Mouse (Mus musculus) cerebellum, adult 9-11 months (tissue): ENCODE results near the gene Anapc7.
"Not testable (repeated sequence)": the region's sequence is repeated elsewhere in the genome, so short reads cannot be mapped to it uniquely, and the experiment has no call there.

ENCODE experiments used
- DNase-seq: peaks from one replicate; pipeline ENCODE4 v3.0.0; 2022

Anapc7 gene

DNA sequence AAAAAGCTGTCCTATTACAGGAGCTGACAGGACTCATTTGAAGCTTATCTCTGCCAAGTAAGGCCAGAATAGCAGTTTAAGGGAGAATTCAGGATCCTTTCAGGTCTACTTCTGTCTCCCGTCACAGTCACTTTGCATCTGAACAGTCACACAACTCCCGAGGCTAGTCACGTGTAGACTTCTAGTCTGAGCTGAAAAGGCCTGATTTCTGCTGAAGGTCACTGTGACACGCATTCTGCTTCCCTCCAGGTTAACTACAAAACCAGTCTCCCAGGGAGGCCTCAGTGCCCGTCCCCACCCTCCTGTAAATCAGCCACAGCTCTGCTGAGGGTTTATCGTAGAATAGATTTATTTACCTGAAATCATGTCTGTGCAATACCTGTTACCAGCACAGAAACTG is 31.7 kb downstream of the Anapc7 start:
- no peak for DNase-seq

- DNase-seq: no peak
These were observed 32.9 kb downstream of the Anapc7 start for GRCm38 (mm10) chr5:122454442-122454841.

DNA sequence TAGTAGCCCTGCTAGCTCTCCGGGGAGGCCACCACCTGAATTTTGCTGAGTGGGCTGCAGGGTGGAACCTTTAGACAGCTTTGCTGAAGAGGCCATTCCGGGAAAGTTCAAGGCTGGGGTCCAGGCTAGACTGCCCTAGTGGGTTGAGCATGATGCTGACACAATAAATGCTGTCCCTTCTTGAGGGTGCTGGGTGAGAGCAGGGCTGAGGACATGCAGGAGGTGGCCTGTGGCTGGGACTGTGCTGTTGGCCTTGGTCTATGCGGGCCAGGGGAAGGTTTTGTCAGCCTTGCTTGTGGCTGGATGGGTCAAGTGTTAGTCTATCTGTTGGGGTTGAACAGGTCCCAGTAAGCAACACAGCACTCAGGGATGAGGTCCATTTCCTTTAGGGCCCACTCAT is 33.4 kb downstream of the Anapc7 start:
- no peak for DNase-seq

DNA sequence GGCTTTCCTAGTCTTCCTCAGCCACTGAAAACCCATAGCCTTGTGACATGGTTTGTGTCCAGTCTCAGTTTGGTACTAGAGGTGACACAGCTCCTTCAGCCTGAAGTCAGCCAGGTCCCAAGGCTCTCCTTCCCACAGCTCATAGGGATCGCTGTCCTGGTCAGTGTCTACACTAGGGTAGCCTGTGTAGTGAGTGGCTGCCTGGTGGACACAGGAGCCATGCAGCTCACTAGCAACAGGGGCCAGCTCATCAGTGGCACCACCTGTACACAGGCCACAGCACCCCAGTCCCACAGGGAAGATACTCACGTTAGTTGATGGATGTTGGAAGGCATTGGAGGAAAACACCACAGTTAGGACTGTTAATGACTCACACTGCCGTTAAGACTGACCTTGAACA is 34.1 kb downstream of the Anapc7 start:
- DNase-seq: no peak

DNA sequence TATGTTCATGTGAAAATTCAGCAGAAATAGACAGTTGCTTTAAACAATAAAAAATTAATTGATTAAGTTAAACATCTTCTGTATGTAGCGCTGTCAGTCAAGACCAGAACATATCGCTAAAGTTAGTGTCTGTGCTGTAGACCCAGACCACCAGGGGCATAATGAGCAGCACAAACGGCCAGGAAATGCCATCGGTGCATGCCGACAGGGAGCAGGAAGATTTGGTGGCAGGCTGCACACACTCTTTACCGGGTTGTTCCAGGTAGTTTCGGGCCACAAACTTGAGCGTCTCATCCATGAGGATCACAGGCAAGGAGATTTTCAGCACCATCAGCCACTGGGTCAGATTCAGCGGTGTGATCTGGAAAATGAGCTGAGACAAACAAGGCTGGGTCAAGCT is 35.6 kb downstream of the Anapc7 start:
- DNase-seq: not testable (repeated sequence)

DNA sequence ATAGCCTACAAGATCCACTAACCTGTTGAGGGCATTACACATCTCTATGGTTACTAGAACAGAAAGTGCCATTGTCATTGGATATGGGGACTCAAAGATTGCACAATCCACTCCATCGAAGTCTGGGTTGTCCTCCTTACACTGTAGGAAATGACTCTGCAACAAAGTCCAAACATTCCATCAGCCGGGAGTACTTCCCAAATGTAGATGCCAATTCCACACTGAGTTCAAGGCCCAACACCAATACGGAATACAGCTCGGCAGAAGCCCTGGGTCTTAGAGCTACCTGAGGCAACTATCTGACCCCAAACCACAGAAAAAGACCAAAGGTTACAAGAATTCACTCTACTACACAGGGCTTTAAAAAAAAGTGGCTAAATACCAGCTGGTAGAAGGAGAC is 36.6 kb downstream of the Anapc7 start:
- no peak for DNase-seq

GRCm38 (mm10) chr5:122459335-122459734 is 37.8 kb downstream of the Anapc7 start:
- DNase-seq: peak; percentile 73

DNA sequence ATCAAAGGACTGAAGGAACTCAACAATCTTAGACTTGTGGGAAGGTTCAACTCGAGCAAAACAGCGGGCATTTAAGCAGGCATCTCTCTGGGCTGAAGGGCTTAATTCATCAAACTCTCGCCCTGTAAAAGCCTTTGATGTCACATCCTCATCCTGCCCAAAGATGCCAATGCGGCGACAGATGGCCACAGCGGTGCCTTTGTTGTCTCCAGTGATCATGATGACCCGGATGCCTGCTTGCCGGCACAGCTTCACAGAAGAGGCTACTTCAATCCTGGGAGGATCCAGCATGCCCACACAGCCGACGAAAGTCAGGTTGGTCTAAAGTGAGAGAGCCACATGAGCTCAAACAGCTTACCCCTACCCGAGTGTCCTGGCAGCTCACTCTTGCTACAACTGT is 39.2 kb downstream of the Anapc7 start:
- DNase-seq: peak; percentile 82

- DNase-seq: no peak
These were observed 39.9 kb downstream of the Anapc7 start for GRCm38 (mm10) chr5:122461431-122461830.

DNA sequence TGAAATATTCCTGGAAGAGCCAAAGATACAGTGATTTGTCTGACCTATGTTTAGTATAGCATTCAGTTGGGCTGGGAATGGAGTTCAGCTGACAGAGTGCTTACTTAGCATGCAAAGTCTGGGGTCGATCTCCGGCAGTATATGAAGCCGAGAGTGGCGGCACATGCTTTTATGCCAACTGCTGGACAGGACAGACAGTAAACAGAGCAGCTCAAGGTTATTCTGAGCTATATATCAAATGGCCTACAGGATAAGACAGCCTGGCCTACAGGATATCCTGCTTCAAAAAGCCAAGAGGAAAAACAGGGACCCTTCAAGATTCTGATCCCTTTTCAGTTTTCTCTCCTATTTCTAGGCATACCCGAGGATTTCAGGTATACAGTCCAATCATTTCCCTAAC is 50.2 kb downstream of the Anapc7 start:
- DNase-seq: no peak

- DNase-seq: no peak
These were observed 53.3 kb downstream of the Anapc7 start for GRCm38 (mm10) chr5:122474643-122475363.

DNA sequence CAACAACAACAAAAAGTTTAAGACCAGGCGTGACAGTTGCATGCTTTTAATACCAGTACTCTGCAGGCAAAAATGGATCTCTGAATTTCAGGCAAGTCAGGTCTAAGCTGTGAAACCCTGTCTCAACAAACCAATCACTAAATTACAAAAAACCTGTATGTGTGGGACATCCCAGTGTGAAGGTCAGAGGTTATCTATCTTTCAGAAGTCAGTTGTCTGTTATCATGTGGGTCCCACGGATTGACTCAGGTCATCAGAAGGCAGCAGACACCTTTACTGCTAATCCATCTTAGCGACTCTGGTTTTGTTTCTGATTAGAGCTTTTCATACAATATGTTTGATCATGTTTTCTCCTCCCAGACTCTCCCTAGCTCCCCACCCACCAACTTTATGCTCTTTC is 54.6 kb downstream of the Anapc7 start:
- DNase-seq: no peak

DNA sequence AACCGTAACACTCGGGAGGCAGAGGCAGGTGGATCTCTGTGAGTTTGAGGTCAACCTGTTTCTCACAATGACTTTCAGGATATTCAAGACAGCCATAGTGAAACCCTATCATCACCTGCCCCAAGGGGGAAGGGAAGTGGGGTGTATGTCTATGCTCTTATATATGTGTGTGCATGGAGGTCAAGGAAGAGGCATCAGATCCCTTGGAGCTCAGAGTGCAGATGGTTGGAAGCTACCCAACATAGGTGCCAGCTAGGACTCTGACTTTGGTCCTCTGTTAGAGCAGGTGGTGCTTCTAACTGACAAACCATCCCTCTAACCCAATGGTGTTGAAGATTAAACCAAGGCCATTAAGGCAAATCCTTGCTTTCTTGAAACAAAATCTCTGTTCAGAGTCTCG is 56.0 kb downstream of the Anapc7 start:
- DNase-seq: no peak

DNA sequence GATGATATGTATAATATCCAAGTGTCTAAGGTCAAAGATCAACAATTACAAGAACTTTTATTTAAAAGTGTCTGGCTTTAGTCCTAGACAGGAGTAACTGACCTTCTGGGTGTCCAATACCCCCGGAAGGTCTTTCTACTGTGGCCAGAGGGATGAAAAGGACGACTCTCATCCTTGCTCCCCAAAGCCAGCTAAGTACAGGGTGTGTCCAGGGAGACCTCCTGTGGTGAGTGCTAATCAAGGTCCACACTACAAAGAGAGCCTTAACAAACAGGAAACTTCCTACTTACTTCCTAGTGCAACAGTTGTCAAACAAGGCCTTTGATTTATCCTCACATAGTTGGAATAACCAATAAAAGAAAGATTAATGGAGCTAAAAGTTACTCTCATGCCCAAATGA is 57.6 kb downstream of the Anapc7 start:
- no peak for DNase-seq

DNA sequence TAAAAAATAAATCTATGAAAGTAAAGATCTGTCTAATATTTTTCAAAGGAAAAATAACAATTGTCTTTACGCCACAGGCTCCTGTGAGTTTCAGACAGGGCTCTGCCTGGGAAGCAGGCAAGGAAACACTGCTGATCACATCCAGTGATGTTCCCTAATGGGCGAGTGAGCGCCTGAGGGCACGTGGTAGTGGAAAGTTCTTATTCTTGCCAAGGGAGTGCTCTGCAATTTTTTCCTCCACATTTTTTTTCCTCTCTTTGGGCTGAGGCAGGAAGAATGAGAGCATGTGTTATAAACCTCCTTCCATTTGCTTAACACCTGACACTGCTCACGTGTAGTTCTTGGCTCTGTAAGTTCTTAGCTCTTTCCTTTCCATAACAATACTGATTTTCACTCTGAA is 60.4 kb downstream of the Anapc7 start:
- DNase-seq: no peak

DNA sequence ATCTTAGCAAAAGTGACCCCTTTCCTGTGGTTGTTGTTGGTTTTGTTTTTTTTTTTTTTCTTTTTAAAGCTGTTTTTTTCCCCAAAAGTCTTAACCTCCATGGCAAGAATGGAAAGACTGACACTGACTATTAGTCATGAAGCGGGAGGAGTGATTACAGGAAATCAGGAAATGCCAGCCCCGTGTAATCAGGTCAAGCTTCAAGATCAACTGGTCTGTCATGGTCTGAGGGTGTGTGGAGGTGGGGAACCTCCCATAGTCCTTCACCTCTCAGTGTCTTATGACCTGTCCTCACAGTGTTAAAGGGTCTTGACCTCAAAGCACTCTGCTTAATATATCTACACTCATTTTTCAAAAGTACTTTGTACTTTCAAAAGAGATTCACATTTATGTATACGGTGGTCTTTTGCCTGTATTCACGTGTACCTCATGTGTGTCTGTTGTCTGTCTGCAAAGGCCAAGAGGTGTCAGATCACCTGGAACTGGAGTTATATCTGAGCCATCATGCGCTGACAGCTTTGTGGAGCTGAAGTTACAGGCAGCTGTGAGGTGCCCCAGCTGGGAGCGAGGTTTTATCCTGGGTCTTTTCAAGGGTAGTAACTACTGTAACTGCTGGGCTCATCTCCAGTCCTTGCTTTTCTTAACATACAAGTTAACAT is 61.4 kb downstream of the Anapc7 start:
- DNase-seq: no peak

- DNase-seq: not testable (repeated sequence)
These were observed 64.8 kb downstream of the Anapc7 start for GRCm38 (mm10) chr5:122486243-122486642.

DNA sequence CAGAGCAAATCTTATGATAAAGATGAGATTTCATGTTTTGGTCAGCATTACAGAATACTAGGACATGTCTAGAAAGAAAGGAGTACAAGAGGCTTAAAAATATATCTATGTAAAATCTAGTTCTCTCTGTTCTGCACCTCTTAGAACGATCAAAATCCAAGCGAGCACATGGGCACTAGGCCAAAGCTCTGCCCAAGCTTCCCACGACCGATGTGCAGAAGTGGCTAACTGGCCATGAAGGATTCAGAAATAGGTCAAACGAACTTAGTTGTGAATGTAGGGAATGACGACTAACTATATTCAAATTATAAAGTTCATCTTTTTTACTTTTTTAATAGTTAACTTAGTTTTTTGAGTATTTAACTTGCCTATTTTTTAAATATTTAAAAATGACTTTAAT is 66.3 kb downstream of the Anapc7 start:
- no peak for DNase-seq

- no peak for DNase-seq
These were observed 68.7 kb downstream of the Anapc7 start for GRCm38 (mm10) chr5:122490148-122490547.

DNA sequence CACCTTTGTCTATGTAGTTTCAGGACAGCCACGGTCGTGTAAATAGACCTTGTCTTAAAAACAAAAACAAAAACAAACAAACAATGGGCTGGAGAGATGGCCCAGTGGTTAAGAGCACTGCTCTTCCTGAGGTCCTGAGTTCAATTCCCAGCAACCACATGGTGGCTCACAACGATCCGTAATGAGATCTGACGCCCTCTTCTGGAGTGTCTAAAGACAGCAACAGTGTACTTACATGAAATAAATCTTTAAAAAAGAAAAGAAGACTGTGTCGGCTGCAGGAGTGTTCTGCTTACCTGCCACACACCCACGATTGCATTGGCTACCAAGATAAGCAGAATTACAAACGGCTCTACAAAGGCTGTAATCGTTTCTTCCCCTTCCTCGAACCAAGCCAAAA is 69.9 kb downstream of the Anapc7 start:
- no peak for DNase-seq

DNA sequence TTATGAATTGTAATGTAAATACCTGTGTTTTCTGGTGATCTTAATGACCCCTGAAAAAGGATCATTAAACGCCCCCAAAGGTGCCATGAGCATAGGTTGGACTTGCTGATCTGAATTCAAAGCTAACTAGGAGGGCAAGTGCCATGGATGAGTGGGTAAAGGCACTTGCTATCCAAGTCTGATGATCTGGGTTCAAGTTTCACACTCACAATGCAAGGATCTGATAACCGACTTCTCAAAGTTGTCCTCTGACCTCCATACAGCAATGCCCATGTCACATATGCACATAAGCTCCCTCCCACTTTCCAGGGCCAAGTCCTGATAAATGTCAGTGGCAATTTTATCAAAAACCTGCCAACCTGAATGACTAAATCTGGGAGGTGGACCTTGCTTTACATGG is 71.5 kb downstream of the Anapc7 start:
- DNase-seq: no peak

DNA sequence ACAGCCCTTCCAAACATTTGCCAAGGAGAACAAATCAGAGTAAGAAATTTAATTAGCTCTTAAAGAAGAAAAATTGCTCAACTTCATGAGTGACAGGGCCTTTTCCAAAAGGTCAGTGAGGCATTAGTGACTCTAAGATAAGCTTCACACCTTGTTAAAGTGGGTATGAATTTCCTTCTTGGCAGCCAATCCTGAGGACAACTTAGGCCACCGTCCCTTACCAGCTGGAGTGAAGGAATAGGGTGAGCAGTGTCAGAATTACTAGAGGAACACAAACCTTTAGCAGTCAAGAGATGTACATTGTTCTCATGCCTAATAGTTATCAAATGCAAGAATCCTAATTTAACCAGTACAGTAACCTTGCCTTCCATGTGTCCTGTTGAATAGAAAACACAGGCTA is 73.0 kb downstream of the Anapc7 start:
- DNase-seq: no peak
